Mouse (Mus musculus): ENCODE data around the gene Krt19.

- TF ChIP-seq CTCF (IDR thresholded peaks at IDR 0.05; ENCODE audit: extremely low read depth, insufficient read depth, low read length) (no peak), POLR2A (IDR thresholded peaks at IDR 0.05; ENCODE audit: extremely low read depth, insufficient read depth, low read length) (no peak)
Measured at GRCm38 (mm10) chr11:100168071-100168470, 19.6 kb upstream of the Krt19 start.
